Mouse (Mus musculus) erythroblast, embryonic 14.5 days (primary cell): ENCODE results near the gene Ell3.

Experiments
- GATA1 ChIP-seq: IDR thresholded peaks from 2 replicates; pipeline ENCODE4 v1.6.1; 2012; ENCODE audit warnings: low read length, inconsistent platforms, mixed read lengths
- TAL1 ChIP-seq: IDR thresholded peaks from 3 replicates; pipeline ENCODE4 v1.6.1; 2012; ENCODE audit warnings: low read length, inconsistent platforms, mixed read lengths

DNA sequence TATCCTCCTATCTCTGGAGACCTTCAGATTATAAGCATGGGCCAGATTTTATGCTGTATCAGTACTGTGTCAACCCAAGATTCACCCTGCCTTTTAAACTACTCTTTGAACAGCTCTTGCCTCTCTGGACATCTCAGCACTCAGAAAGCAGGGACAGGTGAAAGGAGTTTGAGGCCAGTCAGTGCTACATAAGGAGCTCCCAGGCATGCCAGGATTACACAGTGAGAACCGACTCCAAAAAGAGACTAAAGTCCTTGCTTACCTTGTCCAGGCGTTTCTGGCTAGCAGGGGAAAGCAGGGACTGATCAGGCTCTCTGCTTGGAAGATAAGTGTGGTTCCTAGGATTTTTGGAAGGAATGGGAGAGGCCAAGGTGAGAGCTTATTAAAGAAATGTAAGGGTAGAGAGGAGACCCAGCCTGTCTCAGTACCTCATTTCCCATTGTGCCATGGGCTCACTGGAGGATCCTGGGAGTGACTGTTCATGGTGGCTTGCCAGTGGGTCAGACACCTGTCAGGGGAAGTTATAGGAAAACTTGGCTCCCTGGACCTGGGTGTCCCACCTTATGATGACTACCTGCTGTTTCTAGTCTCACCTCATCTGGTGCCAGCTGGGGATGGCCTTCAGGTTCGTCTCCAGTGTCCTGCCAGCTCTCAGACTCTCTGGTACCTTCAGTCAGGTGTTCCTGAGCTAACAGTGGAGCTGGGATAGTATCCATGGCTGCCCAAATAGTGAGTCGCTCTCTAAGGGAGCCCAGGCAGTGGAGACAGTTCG is 3.1 kb downstream of the Ell3 start:
- TF ChIP-seq GATA1 (no peak), TAL1 (no peak)
